Mouse (Mus musculus) intestine, embryonic 16.5 days (tissue): ENCODE measurements around the gene Sept11. TPM values are rescaled to one million over a fixed set of nuclear protein-coding genes. Genes with fewer than 3 reads are reported as not detected.

Source experiments
- polyA plus RNA-seq: library from polyadenylated mRNA; unstranded; fragments of >200 nt; fragmentation: Nextera tagmentation; extraction: Ambion mirVana; gene quantifications from 2 replicates; pipeline ENCODE4 v1.2.1, GENCODE M21; 2015

Gene Sept11
- polyA plus RNA-seq, 1 experiment from 2014 or later, result 116 TPM

Other genes with a start within 250 kb of the Sept11 start
- gene Sowahb, start 48.4 kb upstream of the Sept11 start, polyA plus RNA-seq, result 5.2 and 7.6 TPM in 2 replicates
- 67.5 and 69.2 TPM in 2 replicates for gene Ccni, start 113.1 kb downstream of the Sept11 start, polyA plus RNA-seq
- gene 2010109A12Rik, start 113.1 kb downstream of the Sept11 start, polyA plus RNA-seq, result 1.8 and 2.1 TPM in 2 replicates
- 27.3 and 30.8 TPM in 2 replicates for gene Ccng2, start 173.8 kb downstream of the Sept11 start, polyA plus RNA-seq